Comparison of ENCODE assay signal across 22 mouse cellular contexts in genomic region chr7:74506856-74507255, GRCm38 (mm10).
"Had no signal": no experiment of that assay in that cellular context is flagged by ENCODE, and none has a peak within 500 bp of the region (broad histone marks: within the 10 kb centered on the region; RNA-seq: fewer than 3 reads in every experiment).

No protein-coding gene starts in this region.

- H3K4me2 ChIP-seq: limb, embryonic 12.5 days; limb, embryonic 15.5 days; liver, embryonic 11.5 days; lung, embryonic 15.5 days; midbrain, embryonic 12.5 days; midbrain, embryonic 15.5 days; neural tube, embryonic 12.5 days; neural tube, embryonic 15.5 days; stomach, embryonic 15.5 days had no signal

- DNase-seq: kidney, adult 18-20 months; kidney, adult 9 months; kidney, postnatal 14 days; kidney, postnatal 4 days; left cerebral cortex, postnatal 4 days; liver, postnatal 0 days; retina, postnatal 1 day; right cerebral cortex, postnatal 25 days; spleen, adult 18-20 months; thymus, postnatal 25 days had no signal

- H3K4me3 ChIP-seq: limb, embryonic 12.5 days; limb, embryonic 15.5 days; lung, embryonic 15.5 days; midbrain, embryonic 12.5 days; midbrain, embryonic 15.5 days; neural tube, embryonic 12.5 days; neural tube, embryonic 15.5 days; stomach, embryonic 15.5 days had no signal

- H3K27ac ChIP-seq: limb, embryonic 12.5 days; limb, embryonic 15.5 days; liver, embryonic 14.5 days; lung, embryonic 15.5 days; macrophage; midbrain, embryonic 12.5 days; midbrain, embryonic 15.5 days; neural tube, embryonic 12.5 days; neural tube, embryonic 15.5 days; stomach, embryonic 15.5 days had no signal

- H3K4me1 ChIP-seq: limb, embryonic 15.5 days; lung, embryonic 15.5 days; neural tube, embryonic 12.5 days; stomach, embryonic 15.5 days had no signal

- H3K9ac ChIP-seq: limb, embryonic 12.5 days; limb, embryonic 15.5 days; liver, embryonic 14.5 days; liver, postnatal 0 days; lung, embryonic 15.5 days; midbrain, embryonic 12.5 days; midbrain, embryonic 15.5 days; neural tube, embryonic 12.5 days; neural tube, embryonic 15.5 days; stomach, embryonic 15.5 days had no signal

- H3K27me3 ChIP-seq: limb, embryonic 12.5 days; limb, embryonic 15.5 days; lung, embryonic 15.5 days; midbrain, embryonic 15.5 days; neural tube, embryonic 15.5 days; stomach, embryonic 15.5 days had no signal

- H3K36me3 ChIP-seq: limb, embryonic 12.5 days; limb, embryonic 15.5 days; lung, embryonic 15.5 days; midbrain, embryonic 12.5 days; neural tube, embryonic 12.5 days; stomach, embryonic 15.5 days had no signal

- H3K9me3 ChIP-seq: limb, embryonic 12.5 days; limb, embryonic 15.5 days; lung, embryonic 15.5 days; midbrain, embryonic 12.5 days; midbrain, embryonic 15.5 days; neural tube, embryonic 12.5 days; neural tube, embryonic 15.5 days; stomach, embryonic 15.5 days had no signal

- ATAC-seq: intestine, embryonic 16.5 days; liver, postnatal 0 days; midbrain, embryonic 15.5 days had no signal
